In the genomic region with DNA sequence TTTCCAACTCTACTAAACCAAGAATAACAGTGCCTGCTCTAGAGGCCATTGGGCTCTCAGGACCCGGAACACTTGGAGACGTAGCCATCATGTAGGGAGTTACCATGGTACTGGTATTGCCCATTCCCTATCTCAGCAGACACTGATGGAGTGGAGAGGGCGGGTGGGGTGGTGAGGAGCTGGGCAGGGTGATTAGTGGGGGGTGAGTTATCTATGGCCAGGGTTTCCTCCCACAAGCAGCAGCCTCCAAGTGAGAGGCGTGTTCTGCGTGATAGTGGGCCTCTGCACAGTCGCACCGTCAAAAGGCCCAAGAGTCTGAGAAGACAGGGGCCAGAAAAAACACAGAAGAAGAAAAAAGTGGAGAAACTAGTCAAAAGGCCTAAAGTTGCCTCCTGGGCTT, we compare ENCODE assay signal across 12 mouse cellular contexts. TPM values are rescaled to one million over a fixed set of nuclear protein-coding genes. Genes with fewer than 3 reads are reported as not detected.
A peak's percentile ranks its signal among the peaks of the same experiment; 100 is the strongest.
DNase-seq lines count a peak whose midpoint lies in the region; ATAC-seq and TF ChIP-seq lines count a peak whose summit lies in the region.
"Had no signal": no experiment of that assay in that cellular context is flagged by ENCODE, and none has a peak within 500 bp of the region (broad histone marks: within the 10 kb centered on the region; RNA-seq: fewer than 3 reads in every experiment).

No protein-coding gene starts in this region.

- peak overlapping the region; percentile 28; the same call in 1 of the 2 replicates for H3K27ac ChIP-seq in heart, embryonic 13.5 days (replicated peaks)
- H3K27ac ChIP-seq in heart, adult 2 months = no peak overlapping the region
- H3K27ac ChIP-seq in MEL (ENCODE audit: control insufficient read depth, low read depth, low read length) = peak overlapping the region; percentile 75
- peak overlapping the region; percentile 33; the same call in 1 of the 2 replicates for H3K27ac ChIP-seq in intestine, embryonic 16.5 days (ENCODE audit: low read length)
- 0 out of 2 replicates have a peak overlapping the region, but pooled peaks have one; percentile 14 for H3K27ac ChIP-seq in spleen, adult 2 months (ENCODE audit: insufficient read depth, low read length)

- no peak for DNase-seq in heart, adult 2 months
- DNase-seq in MEL (ENCODE audit: low read depth, low spot score) (peak; percentile 49), adipocyte (ENCODE audit: low spot score) (no peak)
- no peak for DNase-seq in spleen, adult 2 months (ENCODE audit: low read depth in 1 of 2, low spot score in 2 of 2)
- DNase-seq in layer of hippocampus, adult 8-10 months (ENCODE audit: low spot score in 2 of 2) = no peak
- DNase-seq in thymus, postnatal 0 days (ENCODE audit: low spot score) = no peak
- DNase-seq: adrenal gland, adult 2 months; kidney, adult 2 months; lung, adult 18-20 months; thymus, postnatal 25 days had no signal

- TF ChIP-seq EP300 in heart, adult 2 months (IDR thresholded peaks at IDR 0.05; ENCODE audit: insufficient read depth, low read depth, low read length) = no peak
- peak; percentile 61 to 76 for TF ChIP-seq EP300 in MEL (IDR thresholded peaks at IDR 0.05; ENCODE audit: low read depth in 1 of 2, low read length in 2 of 2)

- no peaks in the 10 kb centered on the region for H3K27me3 ChIP-seq in heart, embryonic 13.5 days (replicated peaks)
- no peaks in the 10 kb centered on the region for H3K27me3 ChIP-seq in heart, adult 2 months (ENCODE audit: control insufficient read depth, insufficient read depth, low read length)
- no peaks in the 10 kb centered on the region for H3K27me3 ChIP-seq in MEL (ENCODE audit: control insufficient read depth in 1 of 2, insufficient read depth in 2 of 2, low read length in 2 of 2)
- no peaks in the 10 kb centered on the region for H3K27me3 ChIP-seq in intestine, embryonic 16.5 days (replicated peaks; ENCODE audit: control insufficient read depth, insufficient read depth, low read length)
- no peaks in the 10 kb centered on the region for H3K27me3 ChIP-seq in spleen, adult 2 months (ENCODE audit: control insufficient read depth, insufficient read depth, low read length)

- peaks cover 13% of the 10 kb centered on the region for H3K4me1 ChIP-seq in heart, embryonic 13.5 days
- H3K4me1 ChIP-seq in heart, adult 2 months (ENCODE audit: control insufficient read depth, insufficient read depth, low read length) = peaks cover 5% of the 10 kb centered on the region
- peaks cover 8 to 20% of the 10 kb centered on the region in 2 experiments for H3K4me1 ChIP-seq in MEL (ENCODE audit: control insufficient read depth in 1 of 2, insufficient read depth in 2 of 2, low read length in 2 of 2)
- H3K4me1 ChIP-seq in intestine, embryonic 16.5 days (ENCODE audit: control insufficient read depth, insufficient read depth, low read length) = peaks cover 13% of the 10 kb centered on the region
- peaks cover 2% of the 10 kb centered on the region; the same call in 1 of the 2 replicates for H3K4me1 ChIP-seq in spleen, adult 2 months (ENCODE audit: control insufficient read depth, insufficient read depth, insufficient read length)

- TF ChIP-seq CTCF in heart, adult 2 months (IDR thresholded peaks at IDR 0.05) = no peak
- no peak for TF ChIP-seq CTCF in MEL (IDR thresholded peaks at IDR 0.05 in 2 of 3, conservative IDR thresholded peaks at IDR 0.05 in 1 of 3; ENCODE audit: control insufficient read depth in 1 of 3, insufficient read depth in 1 of 3, low read depth in 2 of 3, low read length in 3 of 3, poor library complexity in 1 of 3, severe bottlenecking in 1 of 3)
- no peak for TF ChIP-seq CTCF in spleen, adult 2 months (IDR thresholded peaks at IDR 0.05; ENCODE audit: extremely low read depth, insufficient read depth, insufficient read length, insufficient replicate concordance)

- H3K9me3 ChIP-seq in heart, embryonic 13.5 days = no peaks in the 10 kb centered on the region
- no peaks in the 10 kb centered on the region for H3K9me3 ChIP-seq in MEL (replicated peaks; ENCODE audit: insufficient read depth, low read length)
- H3K9me3 ChIP-seq in intestine, embryonic 16.5 days (ENCODE audit: control insufficient read depth, low read length) = no peaks in the 10 kb centered on the region

- 56% methylated on average over 7 of the region's 7 CpGs for WGBS in heart, embryonic 13.5 days
- WGBS in heart, adult 2 months = 72% methylated on average over 7 of the region's 7 CpGs
- WGBS in intestine, embryonic 16.5 days = 68% methylated on average over 7 of the region's 7 CpGs
- WGBS in spleen, adult 2 months = 87% methylated on average over 7 of the region's 7 CpGs

- no peak for TF ChIP-seq RAD21 in MEL (IDR thresholded peaks at IDR 0.05; ENCODE audit: low read depth, low read length)

- H3K4me2 ChIP-seq in heart, embryonic 13.5 days = peak overlapping the region; percentile 14; the same call in 1 of the 2 replicates
- H3K4me2 ChIP-seq in intestine, embryonic 16.5 days (ENCODE audit: low read depth, low read length) = no peak overlapping the region

- TF ChIP-seq POLR2A in heart, adult 2 months (IDR thresholded peaks at IDR 0.05; ENCODE audit: insufficient read depth, low read depth, low read length) = no peak
- no peak for TF ChIP-seq POLR2A in MEL (IDR thresholded peaks at IDR 0.05; ENCODE audit: control insufficient read depth in 1 of 2, insufficient read depth in 1 of 2, low read depth in 1 of 2, low read length in 2 of 2, poor library complexity in 1 of 2)
- TF ChIP-seq POLR2A in spleen, adult 2 months (IDR thresholded peaks at IDR 0.05; ENCODE audit: low read depth, low read length) = no peak

- H3K79me2 ChIP-seq in heart, adult 2 months (replicated peaks; ENCODE audit: control insufficient read depth, insufficient read depth, low read length) = no peaks in the 10 kb centered on the region
- H3K79me2 ChIP-seq in MEL (ENCODE audit: control insufficient read depth, insufficient read depth, low read length, poor library complexity) = peaks cover 14% of the 10 kb centered on the region

- no peak for ATAC-seq in heart, embryonic 13.5 days (ENCODE audit: extremely low read depth, insufficient number of reproducible peaks, low FRiP score, low TSS enrichment)
- ATAC-seq in intestine, embryonic 16.5 days = peak; percentile 41

- H3K4me3 ChIP-seq in heart, embryonic 13.5 days = no peak overlapping the region
- no peak overlapping the region for H3K4me3 ChIP-seq in heart, adult 2 months
- H3K4me3 ChIP-seq in MEL (ENCODE audit: control insufficient read depth in 1 of 2, insufficient read depth in 1 of 2, low read depth in 2 of 2, low read length in 2 of 2) = peak overlapping the region; percentile 7 to 18; a peak in 3 of 4 replicates
- no peak overlapping the region for H3K4me3 ChIP-seq in intestine, embryonic 16.5 days (ENCODE audit: low read length)
- no peak overlapping the region for H3K4me3 ChIP-seq in spleen, adult 2 months (ENCODE audit: extremely low read depth, insufficient read depth, insufficient read length)

- H3K36me3 ChIP-seq in heart, embryonic 13.5 days = peaks cover 5% of the 10 kb centered on the region; the same call in 1 of the 2 replicates
- no peaks in the 10 kb centered on the region for H3K36me3 ChIP-seq in heart, adult 2 months (ENCODE audit: control insufficient read depth, insufficient read depth, low read length)
- H3K36me3 ChIP-seq in MEL (ENCODE audit: control insufficient read depth in 1 of 2, insufficient read depth in 2 of 2, low read length in 2 of 2) = peaks cover 0 to 19% of the 10 kb centered on the region in 2 experiments; a peak in 3 of 4 replicates
- no peaks in the 10 kb centered on the region for H3K36me3 ChIP-seq in intestine, embryonic 16.5 days (ENCODE audit: control insufficient read depth, insufficient read depth, low read length)
- H3K36me3 ChIP-seq in spleen, adult 2 months (ENCODE audit: control insufficient read depth, insufficient read depth, low read length) = no peaks in the 10 kb centered on the region

- intact Hi-C loops in heart, adult 2 months (cut with DNase I) = no loop called here

- no peak overlapping the region for H3K9ac ChIP-seq in heart, embryonic 13.5 days
- no peak overlapping the region for H3K9ac ChIP-seq in heart, adult 2 months (ENCODE audit: low read depth, low read length)
- H3K9ac ChIP-seq in MEL (ENCODE audit: control insufficient read depth, low read depth, low read length, poor library complexity, severe bottlenecking) = peak overlapping the region; percentile 36; the same call in 1 of the 2 replicates
- H3K9ac ChIP-seq in intestine, embryonic 16.5 days (ENCODE audit: low read depth, low read length) = no peak overlapping the region

TF ChIP-seq in MEL, 35 proteins besides CTCF, POLR2A, EP300 and RAD21:
- TF ChIP-seq SIN3A (IDR thresholded peaks at IDR 0.05; ENCODE audit: low read length) (peak; percentile 50; the same call in 1 of the 2 replicates), TCF12 (IDR thresholded peaks at IDR 0.05; ENCODE audit: low read depth, low read length) (peak; percentile 63), TAL1 (IDR thresholded peaks at IDR 0.05; ENCODE audit: low read length) (peak; percentile 49), ETS1 (IDR thresholded peaks at IDR 0.05; ENCODE audit: low read depth, low read length) (peak; percentile 32; the same call in 1 of the 2 replicates), BHLHE40 (IDR thresholded peaks at IDR 0.05; ENCODE audit: borderline replicate concordance, low read depth, low read length) (no peak), ZNF384 (IDR thresholded peaks at IDR 0.05; ENCODE audit: low read depth, low read length) (0 out of 2 replicates have a peak, but pooled peaks have one; percentile 21), MEF2A (IDR thresholded peaks at IDR 0.05; ENCODE audit: extremely low read depth, insufficient replicate concordance, low read depth, low read length, poor library complexity, severe bottlenecking) (no peak), GATA1 (IDR thresholded peaks at IDR 0.05; ENCODE audit: low read depth, low read length) (peak; percentile 44)

RNA-seq across cellular contexts. Expression of a gene that starts 12.0 kb away (rescaled TPM):
- polyA plus RNA-seq in heart, embryonic 13.5 days (2015; fragmentation: Nextera tagmentation; extraction: Ambion mirVana) = 8.7 and 9.4 TPM in 2 replicates
- 10 to 100 TPM; 16.0 to 17.5 TPM for total RNA-seq in heart, adult 2 months (2021)
- polyA plus RNA-seq in heart, adult 2 months (2012; rRNA removed) = 19.3 and 22.3 TPM in 2 replicates
- total RNA-seq in MEL (2012; rRNA removed) = 9.8 and 14.4 TPM in 2 replicates
- 10 to 100 TPM in 1 of 2 experiments, not detected in 1; 15.2 TPM for polyA plus RNA-seq in MEL (2012; ENCODE audit: insufficient read depth in 1 of 2, insufficient read length in 2 of 2, low read depth in 1 of 2, low replicate concordance in 2 of 2, missing spikeins in 1 of 2)
- polyA plus RNA-seq in intestine, embryonic 16.5 days (2015; fragmentation: Nextera tagmentation; extraction: Ambion mirVana) = 20.1 and 21.9 TPM in 2 replicates
- polyA plus RNA-seq in spleen, adult 2 months (2012; rRNA removed) = 7.1 and 8.7 TPM in 2 replicates
- total RNA-seq in layer of hippocampus, adult 8-10 months (2022) = 1 to 10 TPM; 1.0 to 2.8 (median 2.4) TPM
- 14.0 and 17.1 TPM in 2 replicates for polyA plus RNA-seq in thymus, postnatal 0 days (2015; fragmentation: Nextera tagmentation; extraction: Ambion mirVana)

Comparison
In these comparisons a context has a peak if more than half of its experiments do, and no peak if none do; other contexts are left out.
1. H3K4me3 ChIP-seq: peak in MEL (2 of 2); none in heart, embryonic 13.5 days (single experiment), heart, adult 2 months (single experiment), intestine, embryonic 16.5 days (single experiment) and spleen, adult 2 months (single experiment).